Mouse (Mus musculus) CH12.LX (cell line): ENCODE data around the gene Dctpp1. TPM values are rescaled to one million over a fixed set of nuclear protein-coding genes. Genes with fewer than 3 reads are reported as not detected.

Source experiments
- DNase-seq: peaks from one replicate; pipeline ENCODE4 v3.0.0-alpha.2; 2013; ENCODE audit errors: extremely low read depth
- H3K27ac ChIP-seq: 2 replicates; pipeline ENCODE4 v1.5.1; 2012; ENCODE audit warnings: low read depth, mild to moderate bottlenecking, control low read depth, moderate library complexity; ENCODE audit not compliant: insufficient read depth
- H3K27me3 ChIP-seq: replicated peaks from 2 replicates; pipeline ENCODE3; 2012; ENCODE audit warnings: inconsistent platforms
- H3K36me3 ChIP-seq, 2 experiments: replicated peaks in 1 of 2; 2 replicates each; pipeline versions ENCODE3 to v1.6.1; 2012; ENCODE audit warnings: inconsistent platforms in 1 of 2, low read length in 1 of 2, mild to moderate bottlenecking in 1 of 2, mixed read lengths in 1 of 2, moderate library complexity in 1 of 2; ENCODE audit not compliant: control insufficient read depth in 1 of 2, insufficient read depth in 1 of 2
- H3K4me1 ChIP-seq, 2 experiments: 2 replicates each; pipeline ENCODE4 v1.6.1; 2012; ENCODE audit warnings: inconsistent platforms in 1 of 2, moderate library complexity in 1 of 2; ENCODE audit not compliant: insufficient read depth in 2 of 2, control insufficient read depth in 1 of 2
- H3K4me2 ChIP-seq: 2 replicates; pipeline ENCODE4 v1.6.1; 2012; ENCODE audit warnings: low read depth, mild to moderate bottlenecking, control low read depth; ENCODE audit not compliant: poor library complexity, insufficient read depth, severe bottlenecking
- H3K4me3 ChIP-seq, 3 experiments: fragments of 150-350 bp in 1 of 3; sonication (generic) in 1 of 3; replicated peaks in 1 of 3; 2 replicates each; pipeline versions ENCODE3 to v1.5.1; 2011 to 2012; ENCODE audit warnings: low read depth in 2 of 3, low read length in 2 of 3, mild to moderate bottlenecking in 2 of 3, moderate library complexity in 2 of 3, control low read depth in 1 of 3, improper control_type of control experiment in 1 of 3, inconsistent platforms in 1 of 3, mixed read lengths in 1 of 3; ENCODE audit not compliant: poor library complexity in 1 of 3
- H3K79me2 ChIP-seq: replicated peaks from 2 replicates; pipeline ENCODE4 v1.6.1; 2012; ENCODE audit warnings: mild to moderate bottlenecking, moderate library complexity; ENCODE audit not compliant: control insufficient read depth, poor library complexity, insufficient read depth, severe bottlenecking; ENCODE audit errors: extremely low read depth
- H3K9ac ChIP-seq: 2 replicates; pipeline ENCODE4 v1.6.1; 2012; ENCODE audit warnings: low read depth, mild to moderate bottlenecking, control low read depth, moderate library complexity; ENCODE audit not compliant: insufficient read depth
- H3K9me3 ChIP-seq: replicated peaks from 2 replicates; pipeline ENCODE3; 2012; ENCODE audit warnings: low read length, inconsistent platforms, mixed read lengths
- BHLHE40 ChIP-seq: IDR thresholded peaks from 2 replicates; pipeline ENCODE4 v1.6.1; 2011; ENCODE audit warnings: mild to moderate bottlenecking, low read depth, low read length, improper control_type of control experiment
- CHD2 ChIP-seq: IDR thresholded peaks from 2 replicates; pipeline ENCODE4 v1.6.1; 2011; ENCODE audit warnings: low read length, improper control_type of control experiment
- CTCF ChIP-seq, 2 experiments: IDR thresholded peaks in 1 of 2; conservative IDR thresholded peaks in 1 of 2; 2 replicates each; pipeline ENCODE4 v1.5.1; 2011 to 2012; ENCODE audit warnings: low read depth in 2 of 2, low read length in 2 of 2, improper control_type of control experiment in 1 of 2, inconsistent platforms in 1 of 2, mild to moderate bottlenecking in 1 of 2, moderate library complexity in 1 of 2
- E2F4 ChIP-seq: IDR thresholded peaks from 2 replicates; pipeline ENCODE4 v1.6.1; 2011; ENCODE audit warnings: low read depth, low read length, improper control_type of control experiment; ENCODE audit not compliant: insufficient replicate concordance
- ELF1 ChIP-seq: IDR thresholded peaks from 2 replicates; pipeline ENCODE4 v1.6.1; 2014; ENCODE audit warnings: low read depth, mild to moderate bottlenecking, inconsistent platforms, low read length, improper control_type of control experiment
- EP300 ChIP-seq: IDR thresholded peaks from 2 replicates; pipeline ENCODE4 v1.6.1; 2011; ENCODE audit warnings: low read length, improper control_type of control experiment
- ETS1 ChIP-seq: conservative IDR thresholded peaks from 2 replicates; pipeline ENCODE4 v1.6.1; 2012; ENCODE audit warnings: low read depth, mild to moderate bottlenecking, inconsistent platforms, low read length, improper control_type of control experiment, moderate library complexity
- HCFC1 ChIP-seq: IDR thresholded peaks from 2 replicates; pipeline ENCODE4 v1.6.1; 2012; ENCODE audit warnings: low read depth, mild to moderate bottlenecking, inconsistent platforms, low read length, improper control_type of control experiment
- IRF4 ChIP-seq: IDR thresholded peaks from 2 replicates; pipeline ENCODE4 v1.6.1; 2014; ENCODE audit warnings: low read depth, mild to moderate bottlenecking, inconsistent platforms, low read length, improper control_type of control experiment
- JUND ChIP-seq: conservative IDR thresholded peaks from 2 replicates; pipeline ENCODE4 v1.6.1; 2011; ENCODE audit warnings: low read depth, low read length, improper control_type of control experiment
- KAT2A ChIP-seq: IDR thresholded peaks from 2 replicates; pipeline ENCODE4 v1.6.1; 2012; ENCODE audit warnings: low read length, improper control_type of control experiment, inconsistent platforms; ENCODE audit not compliant: insufficient replicate concordance
- MAFK ChIP-seq: IDR thresholded peaks from 2 replicates; pipeline ENCODE4 v1.6.1; 2011; ENCODE audit warnings: low read length, improper control_type of control experiment; ENCODE audit not compliant: insufficient replicate concordance
- MAX ChIP-seq: IDR thresholded peaks from 2 replicates; pipeline ENCODE4 v1.6.1; 2011; ENCODE audit warnings: low read length, improper control_type of control experiment
- MAZ ChIP-seq: IDR thresholded peaks from 2 replicates; pipeline ENCODE4 v1.6.1; 2012; ENCODE audit warnings: low read depth, mild to moderate bottlenecking, inconsistent platforms, low read length, improper control_type of control experiment, moderate library complexity
- MEF2A ChIP-seq: IDR thresholded peaks from 2 replicates; pipeline ENCODE4 v1.6.1; 2014; ENCODE audit warnings: low read depth, mild to moderate bottlenecking, inconsistent platforms, low read length, improper control_type of control experiment, borderline replicate concordance
- MXI1 ChIP-seq: IDR thresholded peaks from 2 replicates; pipeline ENCODE4 v1.6.1; 2011; ENCODE audit warnings: mild to moderate bottlenecking, low read depth, low read length, improper control_type of control experiment
- MYC ChIP-seq: IDR thresholded peaks from 2 replicates; pipeline ENCODE4 v1.6.1; 2011; ENCODE audit warnings: low read depth, mild to moderate bottlenecking, improper control_type of control experiment, low read length
- NELFE ChIP-seq: IDR thresholded peaks from 2 replicates; pipeline ENCODE4 v1.6.1; 2011; ENCODE audit warnings: low read depth, low read length, improper control_type of control experiment
- NRF1 ChIP-seq: IDR thresholded peaks from 2 replicates; pipeline ENCODE4 v1.6.1; 2014; ENCODE audit warnings: low read depth, mild to moderate bottlenecking, inconsistent platforms, low read length, improper control_type of control experiment, moderate library complexity
- PAX5 ChIP-seq: IDR thresholded peaks from 2 replicates; pipeline ENCODE4 v1.6.1; 2012; ENCODE audit warnings: low read length, inconsistent platforms, mixed read lengths
- POLR2A ChIP-seq: IDR thresholded peaks from 2 replicates; pipeline ENCODE4 v1.6.1; 2011; ENCODE audit warnings: low read depth, mild to moderate bottlenecking, improper control_type of control experiment, low read length
- POLR2AphosphoS2 ChIP-seq: IDR thresholded peaks from 2 replicates; pipeline ENCODE4 v1.6.1; 2011; ENCODE audit warnings: low read depth, low read length, improper control_type of control experiment
- RAD21 ChIP-seq: IDR thresholded peaks from 2 replicates; pipeline ENCODE4 v1.6.1; 2011; ENCODE audit warnings: low read depth, mild to moderate bottlenecking, low read length, improper control_type of control experiment, moderate library complexity
- RCOR1 ChIP-seq: conservative IDR thresholded peaks from 2 replicates; pipeline ENCODE4 v1.6.1; 2012; ENCODE audit warnings: low read depth, mild to moderate bottlenecking, inconsistent platforms, low read length, improper control_type of control experiment
- SIN3A ChIP-seq: IDR thresholded peaks from 2 replicates; pipeline ENCODE4 v1.6.1; 2012; ENCODE audit warnings: low read length, improper control_type of control experiment, inconsistent platforms
- TBP ChIP-seq: conservative IDR thresholded peaks from 2 replicates; pipeline ENCODE4 v1.6.1; 2011; ENCODE audit warnings: low read depth, low read length, improper control_type of control experiment
- TCF12 ChIP-seq: IDR thresholded peaks from 2 replicates; pipeline ENCODE4 v1.6.1; 2014; ENCODE audit warnings: low read depth, mild to moderate bottlenecking, inconsistent platforms, low read length, improper control_type of control experiment
- UBTF ChIP-seq: IDR thresholded peaks from 2 replicates; pipeline ENCODE4 v1.6.1; 2012; ENCODE audit warnings: low read depth, mild to moderate bottlenecking, inconsistent platforms, low read length, improper control_type of control experiment, moderate library complexity
- USF1 ChIP-seq: IDR thresholded peaks from 2 replicates; pipeline ENCODE4 v1.6.1; 2014; ENCODE audit warnings: low read depth, mild to moderate bottlenecking, inconsistent platforms, low read length, improper control_type of control experiment
- USF2 ChIP-seq: conservative IDR thresholded peaks from 2 replicates; pipeline ENCODE4 v1.6.1; 2011; ENCODE audit warnings: low read depth, low read length, improper control_type of control experiment
- ZC3H11A ChIP-seq: IDR thresholded peaks from 2 replicates; pipeline ENCODE4 v1.6.1; 2012; ENCODE audit warnings: low read depth, mild to moderate bottlenecking, inconsistent platforms, low read length, improper control_type of control experiment
- ZKSCAN1 ChIP-seq: IDR thresholded peaks from 2 replicates; pipeline ENCODE4 v1.6.1; 2012; ENCODE audit warnings: low read depth, inconsistent platforms, low read length, improper control_type of control experiment, borderline replicate concordance
- ZMIZ1 ChIP-seq: IDR thresholded peaks from 2 replicates; pipeline ENCODE4 v1.6.1; 2012; ENCODE audit warnings: low read depth, mild to moderate bottlenecking, inconsistent platforms, low read length, improper control_type of control experiment
- ZNF384 ChIP-seq: IDR thresholded peaks from 2 replicates; pipeline ENCODE4 v1.6.1; 2012; ENCODE audit warnings: low read depth, low read length, improper control_type of control experiment, inconsistent platforms
- dilution Hi-C: fragments of 300-500 bp; cut with MboI; formaldehyde crosslinking; loops from 2 replicates; pipeline ENCODE4 v1.14.3; 2020; ENCODE audit warnings: low sequenced_read_pairs; ENCODE audit not compliant: extremely low pct_unique_long_range_greater_than_20kb, extremely low pct_ligation_motif_present
- in situ Hi-C: fragments of 300-500 bp; cut with MboI; formaldehyde crosslinking; loops from 3 replicates; pipeline ENCODE4 v1.14.3; 2019; ENCODE audit warnings: low sequenced_read_pairs, low pct_ligation_motif_present, low pct_unique_long_range_greater_than_20kb, mixed read lengths
- polyA plus RNA-seq: library from polyadenylated mRNA; unstranded; fragments of >175 nt; gene quantifications from 2 replicates; pipeline ENCODE4 v1.2.1, GENCODE M21; 2012; ENCODE audit warnings: low read depth; ENCODE audit not compliant: insufficient read length
- total RNA-seq, 2 experiments: library from RNA; depleted of rRNA; stranded (reverse); fragments of 300-350 nt in 1 of 2; fragments of >200 nt in 1 of 2; gene quantifications; 2 replicates each; pipeline ENCODE4 v1.2.3; 2012 to 2014

Gene Dctpp1
- total and polyA plus RNA-seq, 3 experiments, result 197 to 296 (median 221) TPM

- H3K79me2 ChIP-seq, result peaks cover 18% of the 10 kb centered on the region
- H3K4me2 ChIP-seq, result peak overlapping the region; percentile 81
- H3K9me3 ChIP-seq, result peaks cover 4% of the 10 kb centered on the region
- peaks cover 26 to 37% of the 10 kb centered on the region in 2 experiments for H3K36me3 ChIP-seq
- dilution Hi-C loops, result no loop called here
- H3K27me3 ChIP-seq, result no peaks in the 10 kb centered on the region
- H3K9ac ChIP-seq, result peak overlapping the region; percentile 62
- peak; percentile 42 for TF ChIP-seq BHLHE40
- no peak for TF ChIP-seq JUND
- TF ChIP-seq USF2, result no peak
- no peak for TF ChIP-seq ZKSCAN1
- no peak for TF ChIP-seq PAX5
- TF ChIP-seq MEF2A, result peak; percentile 14; the same call in 1 of the 2 replicates
- TF ChIP-seq MAFK, result no peak
- 0 out of 2 replicates have a peak, but pooled peaks have one; percentile 15 for TF ChIP-seq UBTF
- TF ChIP-seq ETS1, result peak; percentile 36
- TF ChIP-seq ELF1, result peak; percentile 78
- 0 out of 2 replicates have a peak, but pooled peaks have one; percentile 20 for TF ChIP-seq TBP
- no peak for TF ChIP-seq ZMIZ1
- TF ChIP-seq NRF1, result no peak
- TF ChIP-seq E2F4, result no peak
- no peak for TF ChIP-seq CTCF (conservative IDR thresholded peaks at IDR 0.05 in 1 of 2, IDR thresholded peaks at IDR 0.05 in 1 of 2; ENCODE audit: low read depth in 2 of 2, low read length in 2 of 2)
- TF ChIP-seq POLR2A, result peak; percentile 74; the same call in 1 of the 2 replicates
- no peak for TF ChIP-seq RCOR1
- peak; percentile 84 for TF ChIP-seq MAZ
- no peak for TF ChIP-seq POLR2AphosphoS2
- peak; percentile 22; the same call in 1 of the 2 replicates for TF ChIP-seq MXI1
- TF ChIP-seq KAT2A, result 0 out of 2 replicates have a peak, but pooled peaks have one; percentile 28
- TF ChIP-seq IRF4, result no peak
- TF ChIP-seq CHD2, result no peak; the same call in 1 of the 2 replicates
- no peak; the same call in 1 of the 2 replicates for TF ChIP-seq MAX
- TF ChIP-seq ZC3H11A, result no peak
- no peak for TF ChIP-seq RAD21
- TF ChIP-seq HCFC1, result peak; percentile 55; the same call in 1 of the 2 replicates
- TF ChIP-seq ZNF384, result no peak
- no peak for TF ChIP-seq EP300
- peak; percentile 18; the same call in 1 of the 2 replicates for TF ChIP-seq NELFE
- no peak for TF ChIP-seq USF1
- no peak for TF ChIP-seq MYC
- TF ChIP-seq TCF12, result peak; percentile 66; the same call in 1 of the 2 replicates
- TF ChIP-seq SIN3A, result no peak; the same call in 1 of the 2 replicates
- in situ Hi-C loops, result no loop called here
- peak overlapping the region; percentile 67 to 80 (median 70) for H3K4me3 ChIP-seq
- H3K27ac ChIP-seq, result peak overlapping the region; percentile 75
- peak; percentile 61 for DNase-seq
- H3K4me1 ChIP-seq, result peaks cover 19 to 61% of the 10 kb centered on the region in 2 experiments
These were observed 42.4 kb downstream of the Dctpp1 start for GRCm38 (mm10) chr7:127217901-127218642.
